Mouse (Mus musculus): ENCODE measurements around the gene Crybb3. TPM values are rescaled to one million over a fixed set of nuclear protein-coding genes. Genes with fewer than 3 reads are reported as not detected.

Gene Crybb3
- total and polyA plus RNA-seq, 2 experiments from 2014 or later = 0.89 TPM; not detected in 1

GRCm38 (mm10) chr5:113079783-113080182, 1.6 kb downstream of the Crybb3 start:
- Histone ChIP-seq H3K4me2 (ENCODE audit: low read depth, low read length) (peak overlapping the region; percentile 12; the same call in 1 of the 2 replicates), H3K27ac (ENCODE audit: low read depth) (no peak overlapping the region), H3K9me3 (replicated peaks; ENCODE audit: control insufficient read depth, low read length) (no peaks in the 10 kb centered on the region), H3K36me3 (replicated peaks; ENCODE audit: control insufficient read depth, insufficient read depth, low read length) (no peaks in the 10 kb centered on the region), H3K4me1 (ENCODE audit: control insufficient read depth, insufficient read depth) (peaks cover 8% of the 10 kb centered on the region; the same call in 1 of the 2 replicates), H3K9ac (replicated peaks; ENCODE audit: low read depth, low read length) (no peak overlapping the region), H3K4me3 (ENCODE audit: low read depth, low read length) (no peak overlapping the region), H3K27me3 (ENCODE audit: control insufficient read depth, insufficient read depth, low read length) (peaks cover 30% of the 10 kb centered on the region)
- DNase-seq (ENCODE audit: low spot score) = no peak
- ATAC-seq (ENCODE audit: insufficient read depth, low read depth) = no peak
- 24% methylated on average over 21 of the region's 21 CpGs for WGBS
- peak; percentile 61 for TF ChIP-seq CTCF (IDR thresholded peaks at IDR 0.05; ENCODE audit: low read depth)
- TF ChIP-seq EP300 (IDR thresholded peaks at IDR 0.05; ENCODE audit: low read depth) = no peak

GRCm38 (mm10) chr5:113078686-113079085, 2.7 kb downstream of the Crybb3 start:
- peak; percentile 45 for TF ChIP-seq CTCF (IDR thresholded peaks at IDR 0.05; ENCODE audit: low read depth)
- TF ChIP-seq EP300 (IDR thresholded peaks at IDR 0.05; ENCODE audit: low read depth) = no peak
- ATAC-seq (ENCODE audit: insufficient read depth, low read depth) (no peak), DNase-seq (ENCODE audit: low spot score) (no peak)
- no peak overlapping the region for H3K4me2 ChIP-seq (ENCODE audit: low read depth, low read length)
- H3K9me3 ChIP-seq (replicated peaks; ENCODE audit: control insufficient read depth, low read length) = no peaks in the 10 kb centered on the region
- H3K4me1 ChIP-seq (ENCODE audit: control insufficient read depth, insufficient read depth) = peaks cover 8% of the 10 kb centered on the region; the same call in 1 of the 2 replicates
- no peak overlapping the region for H3K27ac ChIP-seq (ENCODE audit: low read depth)
- H3K36me3 ChIP-seq (replicated peaks; ENCODE audit: control insufficient read depth, insufficient read depth, low read length) = no peaks in the 10 kb centered on the region
- no peak overlapping the region for H3K9ac ChIP-seq (replicated peaks; ENCODE audit: low read depth, low read length)
- 60% methylated on average over 5 of the region's 5 CpGs for WGBS
- H3K4me3 ChIP-seq (ENCODE audit: low read depth, low read length) = no peak overlapping the region
- H3K27me3 ChIP-seq (ENCODE audit: control insufficient read depth, insufficient read depth, low read length) = peaks cover 30% of the 10 kb centered on the region

DNA sequence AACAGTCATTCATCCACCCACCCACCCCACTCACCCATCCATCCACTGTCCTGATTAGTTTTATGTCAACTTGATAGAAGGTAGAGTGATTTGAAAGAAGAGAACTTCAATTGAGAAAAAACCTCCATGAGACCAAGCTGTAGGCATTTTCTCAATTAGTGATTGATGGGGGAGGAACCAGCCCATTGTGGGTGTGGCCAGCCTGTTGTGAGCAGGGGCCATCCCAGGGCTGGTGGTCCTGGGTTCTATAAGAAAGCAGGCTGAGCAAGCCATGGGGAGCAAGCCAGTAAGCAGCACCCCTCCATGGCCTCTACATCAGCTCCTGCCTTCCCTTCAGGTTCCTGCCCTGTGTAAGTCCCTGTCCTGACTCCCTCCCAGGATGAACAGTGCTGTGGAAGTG, 11.4 kb downstream of the Crybb3 start, which contains the start of gene Crybb2:
Gene Crybb2 (minus strand): TSS at position 101 of the 400 bp plus-strand sequence.
- H3K27ac ChIP-seq (ENCODE audit: low read depth) = no peak within 1 kb of the TSS
- no peak for TF ChIP-seq CTCF (IDR thresholded peaks at IDR 0.05; ENCODE audit: low read depth)
- TF ChIP-seq EP300 (IDR thresholded peaks at IDR 0.05; ENCODE audit: low read depth) = no peak
- no peak for DNase-seq (ENCODE audit: low spot score)

GRCm38 (mm10) chr5:113054308-113054707, 27.1 kb downstream of the Crybb3 start:
- DNase-seq (ENCODE audit: low spot score) (peak; percentile 54), ATAC-seq (ENCODE audit: insufficient read depth, low read depth) (peak; percentile 65)
- Histone ChIP-seq H3K27ac (ENCODE audit: low read depth) (no peak overlapping the region), H3K9ac (replicated peaks; ENCODE audit: low read depth, low read length) (no peak overlapping the region), H3K9me3 (replicated peaks; ENCODE audit: control insufficient read depth, low read length) (no peaks in the 10 kb centered on the region), H3K4me2 (ENCODE audit: low read depth, low read length) (no peak overlapping the region), H3K4me3 (ENCODE audit: low read depth, low read length) (no peak overlapping the region), H3K4me1 (ENCODE audit: control insufficient read depth, insufficient read depth) (no peaks in the 10 kb centered on the region), H3K27me3 (ENCODE audit: control insufficient read depth, insufficient read depth, low read length) (peaks cover 31% of the 10 kb centered on the region; the same call in 1 of the 2 replicates), H3K36me3 (replicated peaks; ENCODE audit: control insufficient read depth, insufficient read depth, low read length) (no peaks in the 10 kb centered on the region)
- TF ChIP-seq EP300 (IDR thresholded peaks at IDR 0.05; ENCODE audit: low read depth) (no peak), CTCF (IDR thresholded peaks at IDR 0.05; ENCODE audit: low read depth) (peak; percentile 100)
- WGBS = 6% methylated on average over 16 of the region's 16 CpGs

More for the DNA sequence above, 11.4 kb downstream of the Crybb3 start, which contains the start of gene Crybb2:
- Histone ChIP-seq H3K36me3 (replicated peaks; ENCODE audit: control insufficient read depth, insufficient read depth, low read length) (no peaks in the 10 kb centered on the region), H3K4me1 (ENCODE audit: control insufficient read depth, insufficient read depth) (no peaks in the 10 kb centered on the region), H3K9me3 (replicated peaks; ENCODE audit: control insufficient read depth, low read length) (no peaks in the 10 kb centered on the region), H3K27me3 (ENCODE audit: control insufficient read depth, insufficient read depth, low read length) (peaks cover 14% of the 10 kb centered on the region; the same call in 1 of the 2 replicates), H3K4me3 (ENCODE audit: low read depth, low read length) (no peak within 1 kb of the TSS), H3K9ac (replicated peaks; ENCODE audit: low read depth, low read length) (no peak within 1 kb of the TSS), H3K4me2 (ENCODE audit: low read depth, low read length) (no peak within 1 kb of the TSS)
- no peak for ATAC-seq (ENCODE audit: insufficient read depth, low read depth)

GRCm38 (mm10) chr5:113050581-113051185, 30.7 kb downstream of the Crybb3 start:
- 59% methylated on average over 7 of the region's 7 CpGs for WGBS
- H3K27ac ChIP-seq (ENCODE audit: low read depth) = no peak overlapping the region
- no peaks in the 10 kb centered on the region for H3K36me3 ChIP-seq (replicated peaks; ENCODE audit: control insufficient read depth, insufficient read depth, low read length)
- H3K9me3 ChIP-seq (replicated peaks; ENCODE audit: control insufficient read depth, low read length) = no peaks in the 10 kb centered on the region
- no peak for DNase-seq (ENCODE audit: low spot score)
- H3K9ac ChIP-seq (replicated peaks; ENCODE audit: low read depth, low read length) = no peak overlapping the region
- no peak for ATAC-seq (ENCODE audit: insufficient read depth, low read depth)
- peaks cover 13% of the 10 kb centered on the region; the same call in 1 of the 2 replicates for H3K27me3 ChIP-seq (ENCODE audit: control insufficient read depth, insufficient read depth, low read length)
- H3K4me2 ChIP-seq (ENCODE audit: low read depth, low read length) = no peak overlapping the region
- H3K4me3 ChIP-seq (ENCODE audit: low read depth, low read length) = no peak overlapping the region
- H3K4me1 ChIP-seq (ENCODE audit: control insufficient read depth, insufficient read depth) = no peaks in the 10 kb centered on the region
- no peak for TF ChIP-seq CTCF (IDR thresholded peaks at IDR 0.05; ENCODE audit: low read depth)
- TF ChIP-seq EP300 (IDR thresholded peaks at IDR 0.05; ENCODE audit: low read depth) = no peak

DNA sequence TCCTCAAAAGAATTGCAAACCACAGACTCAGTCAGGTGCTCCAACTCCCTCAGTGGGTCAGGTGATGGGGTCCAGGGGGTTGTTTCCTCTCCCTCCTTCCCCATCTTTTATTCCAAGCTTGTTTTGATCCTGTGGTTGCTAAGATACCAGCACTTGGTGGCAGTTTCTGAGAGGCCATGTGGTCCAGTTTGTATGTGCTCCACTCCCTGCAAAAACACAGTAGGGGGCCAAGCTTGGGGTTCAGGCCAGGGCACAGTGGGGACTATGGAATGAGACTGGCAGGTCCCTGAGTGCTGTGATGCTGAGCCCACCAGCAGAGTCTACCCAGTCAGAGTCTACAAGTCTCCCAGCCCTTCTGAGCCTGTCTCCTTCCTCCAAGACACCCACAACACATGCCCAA, 31.5 kb downstream of the Crybb3 start:
- Histone ChIP-seq H3K4me2 (ENCODE audit: low read depth, low read length) (no peak overlapping the region), H3K27me3 (ENCODE audit: control insufficient read depth, insufficient read depth, low read length) (peaks cover 8% of the 10 kb centered on the region; the same call in 1 of the 2 replicates), H3K4me3 (ENCODE audit: low read depth, low read length) (no peak overlapping the region), H3K27ac (ENCODE audit: low read depth) (no peak overlapping the region), H3K4me1 (ENCODE audit: control insufficient read depth, insufficient read depth) (no peaks in the 10 kb centered on the region), H3K9ac (replicated peaks; ENCODE audit: low read depth, low read length) (no peak overlapping the region), H3K36me3 (replicated peaks; ENCODE audit: control insufficient read depth, insufficient read depth, low read length) (no peaks in the 10 kb centered on the region), H3K9me3 (replicated peaks; ENCODE audit: control insufficient read depth, low read length) (no peaks in the 10 kb centered on the region)
- ATAC-seq (ENCODE audit: insufficient read depth, low read depth) (no peak), DNase-seq (ENCODE audit: low spot score) (no peak)
- no peak for TF ChIP-seq EP300 (IDR thresholded peaks at IDR 0.05; ENCODE audit: low read depth)
- no peak for TF ChIP-seq CTCF (IDR thresholded peaks at IDR 0.05; ENCODE audit: low read depth)

Data from heart, postnatal 0 days (tissue).